Mouse (Mus musculus) telencephalon, adult 2 months (tissue): Measurements from ENCODE around the gene Timm8a2.

Experiments
- DNase-seq: peaks from one replicate; pipeline ENCODE4 v3.0.0-alpha.2; 2011; ENCODE audit warnings: low read depth, low spot score

Timm8a2 gene

DNA sequence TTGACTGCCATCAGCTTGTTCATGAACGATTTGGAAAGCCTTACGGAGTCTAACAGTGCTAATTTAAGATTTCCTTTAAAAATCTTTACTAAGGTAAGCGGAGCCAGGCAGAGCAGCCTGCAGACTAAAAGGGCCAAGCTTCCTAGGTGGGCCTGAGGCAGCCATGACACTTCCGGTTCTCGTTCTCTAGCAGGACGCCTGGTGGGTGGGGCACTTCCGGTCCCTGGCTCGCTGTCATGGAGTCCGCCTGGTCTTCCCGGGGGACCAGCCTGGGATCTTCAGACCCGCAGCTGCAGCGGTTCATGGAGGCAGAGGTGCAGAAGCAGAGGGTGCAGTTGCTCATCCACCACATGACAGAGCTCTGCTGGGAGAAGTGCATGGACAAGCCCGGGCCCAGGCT is at the start of gene Timm8a2:
Timm8a2 (plus strand) TSS at position 224 of the 400 bp plus-strand sequence.
- no peak for DNase-seq

- DNase-seq = no peak
These were observed 49.0 kb upstream of the Timm8a2 start for GRCm38 (mm10) chr14:121985477-121985876.

- DNase-seq = no peak
These were observed 48.4 kb upstream of the Timm8a2 start for GRCm38 (mm10) chr14:121986028-121986427.

GRCm38 (mm10) chr14:121987287-121987686 is 47.2 kb upstream of the Timm8a2 start:
- DNase-seq = peak; percentile 48

GRCm38 (mm10) chr14:121987691-121988090 is 46.8 kb upstream of the Timm8a2 start:
- no peak for DNase-seq

DNA sequence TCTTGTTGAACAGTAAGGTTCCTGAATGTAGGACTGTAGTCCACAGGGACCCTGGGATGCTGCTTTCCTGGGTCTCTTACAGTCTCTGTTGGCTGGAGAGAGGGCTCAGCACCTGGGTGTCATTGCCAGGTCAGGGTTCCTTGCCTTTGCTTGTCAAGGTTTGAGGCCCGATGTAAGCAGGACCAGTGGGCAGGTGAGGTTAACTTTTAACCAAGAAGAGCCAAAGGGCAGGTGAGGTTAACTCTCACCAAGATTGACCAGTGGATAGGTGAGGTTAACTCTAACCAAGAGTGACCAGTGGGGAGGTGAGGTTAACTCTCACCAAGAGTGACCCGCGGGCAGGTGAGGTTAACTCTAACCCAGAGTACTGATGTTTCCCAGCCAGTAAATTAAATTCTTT is 45.1 kb upstream of the Timm8a2 start:
- DNase-seq = no peak

- DNase-seq = no peak
These were observed 44.6 kb upstream of the Timm8a2 start for GRCm38 (mm10) chr14:121989869-121990268.

GRCm38 (mm10) chr14:121990897-121991296 is 43.6 kb upstream of the Timm8a2 start:
- no peak for DNase-seq

DNA sequence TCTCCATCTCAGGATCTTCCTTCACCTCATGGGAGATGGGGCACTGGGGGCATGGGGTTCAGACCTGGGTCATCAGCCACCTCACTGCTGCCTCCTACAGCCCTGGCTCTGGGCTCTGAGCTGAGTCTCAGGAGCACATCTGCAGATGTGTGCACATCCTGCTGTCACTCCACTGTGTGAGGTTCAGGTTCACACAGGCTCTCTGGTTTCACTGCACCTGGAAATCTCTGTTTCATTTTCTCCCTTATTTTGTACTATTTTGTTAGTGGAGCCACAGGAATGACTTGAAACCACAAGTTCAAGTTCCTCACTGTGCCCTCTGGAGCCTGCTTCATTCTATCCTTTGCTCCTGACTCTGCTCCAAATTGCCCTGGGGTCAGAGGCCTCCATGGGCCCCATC is 42.6 kb upstream of the Timm8a2 start:
- no peak for DNase-seq

- no peak for DNase-seq
These were observed 41.8 kb upstream of the Timm8a2 start for GRCm38 (mm10) chr14:121992395-121993280.

- DNase-seq = no peak
These were observed 40.9 kb upstream of the Timm8a2 start for GRCm38 (mm10) chr14:121993616-121994015.

- DNase-seq = no peak
These were observed 40.2 kb upstream of the Timm8a2 start for GRCm38 (mm10) chr14:121994171-121994700.

DNA sequence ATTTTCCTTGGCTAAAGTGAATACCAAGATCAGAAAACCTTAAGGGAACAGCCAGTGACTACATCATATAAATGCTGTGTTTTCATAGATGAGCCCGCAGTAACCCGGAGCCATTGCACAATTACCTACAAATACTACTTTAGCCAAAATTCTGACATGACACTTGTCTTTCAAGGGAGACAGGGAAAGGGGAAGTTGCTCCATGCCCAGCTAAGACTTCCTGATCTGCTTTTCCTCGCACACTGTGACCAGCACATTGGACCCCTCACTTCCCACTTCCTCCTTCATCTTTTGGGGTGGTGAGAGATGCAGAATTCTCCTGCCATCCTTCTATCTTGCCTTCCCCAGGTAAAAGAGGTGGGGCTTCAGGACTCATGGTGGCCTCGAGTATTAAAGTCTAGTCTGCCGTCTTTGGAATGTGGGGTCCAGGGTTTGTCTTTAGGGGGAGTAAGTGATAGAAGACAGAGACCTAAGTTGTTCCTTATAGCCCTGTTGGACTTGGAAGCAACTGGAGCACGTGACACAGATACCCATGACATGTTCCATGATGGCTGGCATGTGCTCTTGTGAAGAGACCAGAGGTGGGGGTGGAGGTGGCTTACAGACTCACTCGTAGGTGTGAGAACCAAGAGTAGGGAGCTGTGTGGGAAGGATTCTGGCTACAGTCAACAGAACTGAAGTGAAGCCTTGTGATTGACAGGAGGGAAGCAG is 39.5 kb upstream of the Timm8a2 start:
- DNase-seq = no peak

GRCm38 (mm10) chr14:121995557-121995870 is 39.0 kb upstream of the Timm8a2 start:
- DNase-seq = no peak

DNA sequence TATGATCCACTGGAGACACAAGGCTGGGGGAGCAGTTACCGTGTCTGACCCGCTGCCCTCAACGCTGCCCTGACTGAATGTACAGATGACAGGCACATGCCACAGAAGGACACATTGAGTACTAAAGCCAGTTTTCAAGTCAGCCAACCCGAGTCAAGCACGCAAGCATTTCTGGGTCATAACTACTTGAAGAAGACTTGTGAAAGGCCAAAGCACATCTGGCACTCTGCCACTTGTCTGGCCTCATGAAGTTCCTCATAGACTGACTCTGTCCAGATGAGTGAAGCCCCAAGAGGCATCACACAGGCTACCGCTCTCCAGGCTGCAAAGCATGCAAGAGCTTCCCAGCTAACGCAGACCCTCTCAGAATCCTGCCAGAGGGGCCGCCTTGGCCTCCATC is 37.7 kb upstream of the Timm8a2 start:
- peak; percentile 40 for DNase-seq

DNA sequence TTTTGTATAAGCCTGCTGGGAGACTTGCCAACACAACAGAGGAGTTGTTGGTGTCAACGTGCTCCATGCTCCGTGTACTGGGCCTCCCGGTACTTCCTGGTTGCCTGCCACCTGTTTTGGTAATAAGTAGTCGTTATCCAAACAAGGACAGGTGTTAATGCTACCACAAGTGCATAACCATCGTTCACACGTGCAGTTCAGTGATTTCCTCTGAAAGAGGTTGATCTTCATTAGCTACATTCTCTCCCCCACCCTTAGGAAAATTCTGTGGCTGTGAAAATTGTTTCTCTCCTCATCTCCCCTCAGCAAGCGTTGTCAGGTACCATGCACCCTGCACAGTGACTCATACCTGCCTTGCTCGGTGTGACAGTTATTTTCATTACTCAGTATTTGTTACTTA is 35.0 kb upstream of the Timm8a2 start:
- no peak for DNase-seq

- DNase-seq = no peak
These were observed 33.9 kb upstream of the Timm8a2 start for GRCm38 (mm10) chr14:122000346-122001105.

DNA sequence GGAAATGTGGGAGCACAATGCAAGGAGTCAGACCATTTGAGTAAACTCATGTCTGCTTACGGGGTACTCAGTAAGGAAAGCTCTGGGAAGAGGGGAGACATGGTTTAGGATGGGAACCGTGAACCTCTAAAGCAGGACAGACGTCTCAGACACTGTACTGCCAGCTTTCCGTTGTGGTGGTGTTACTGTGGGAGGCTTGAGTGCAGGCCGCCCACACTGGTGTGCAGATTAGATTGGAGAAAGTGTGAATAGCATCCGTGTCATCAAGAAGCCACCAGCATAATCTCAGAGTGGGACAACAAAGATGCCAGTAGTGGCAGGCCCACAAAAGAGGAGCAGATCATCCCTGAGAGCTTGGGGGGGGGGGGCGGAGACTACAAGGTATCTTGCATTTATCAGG is 32.2 kb upstream of the Timm8a2 start:
- no peak for DNase-seq

DNA sequence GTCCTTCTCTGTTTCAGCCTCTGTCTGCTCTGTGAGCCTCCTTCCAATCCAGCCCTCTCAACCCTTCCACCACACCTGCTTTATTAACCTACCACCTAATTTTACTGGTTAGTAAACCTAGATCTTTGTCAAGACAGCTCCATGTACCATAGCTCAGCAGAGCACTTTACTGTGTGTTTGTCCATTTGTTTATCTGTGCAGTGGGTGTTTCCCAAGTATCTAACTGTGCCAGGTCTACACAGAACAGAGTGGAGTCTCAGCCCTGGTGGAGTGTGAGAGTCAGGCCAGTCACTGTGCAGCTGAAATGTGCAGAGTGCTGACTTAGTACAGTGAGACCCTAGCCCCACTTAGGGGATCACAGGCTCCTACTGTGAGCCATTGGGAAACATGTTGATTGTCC is 30.7 kb upstream of the Timm8a2 start:
- no peak for DNase-seq

DNA sequence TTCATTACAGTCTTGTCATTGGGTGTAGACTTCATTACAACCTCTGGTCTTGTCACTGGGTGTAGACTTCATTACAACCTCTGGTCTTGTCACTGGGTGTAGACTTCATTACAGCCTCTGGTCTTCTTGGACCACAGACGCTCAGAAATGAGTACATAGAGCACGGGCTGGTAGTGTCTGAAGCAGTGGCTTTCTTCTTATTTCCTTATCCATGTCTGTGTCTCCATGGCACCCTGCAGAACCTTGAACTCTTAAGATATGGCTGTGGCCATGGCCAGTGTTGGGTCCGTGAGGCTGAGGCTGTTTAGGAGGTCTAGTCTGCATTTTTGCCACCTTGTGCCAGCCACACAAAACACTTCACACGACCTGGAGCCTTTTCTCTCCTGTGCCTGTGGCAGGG is 26.2 kb upstream of the Timm8a2 start:
- DNase-seq = no peak

DNA sequence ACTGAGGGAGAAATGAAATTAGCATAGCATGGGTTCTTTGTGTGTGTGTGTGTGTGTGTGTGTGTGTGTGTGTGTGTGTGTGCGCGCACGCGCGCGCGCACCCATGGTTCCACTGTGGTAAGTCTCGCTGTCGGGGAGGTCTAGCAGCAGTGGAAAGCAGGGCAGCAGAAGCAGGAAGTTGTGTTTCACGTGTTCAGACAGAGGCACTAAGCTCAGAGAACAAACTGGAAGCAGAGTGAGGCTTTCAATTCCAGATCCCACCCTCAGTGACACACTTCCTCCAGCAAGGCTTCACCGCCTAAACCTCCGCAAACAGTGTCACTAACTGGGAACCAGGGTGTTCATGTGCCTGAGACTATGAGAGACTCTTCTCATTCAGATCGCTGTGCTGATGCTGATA is 25.0 kb upstream of the Timm8a2 start:
- no peak for DNase-seq

- DNase-seq = no peak
These were observed 24.2 kb upstream of the Timm8a2 start for GRCm38 (mm10) chr14:122010301-122010700.
